ENCODE assay signal across 7 mouse cellular contexts in the genomic region with DNA sequence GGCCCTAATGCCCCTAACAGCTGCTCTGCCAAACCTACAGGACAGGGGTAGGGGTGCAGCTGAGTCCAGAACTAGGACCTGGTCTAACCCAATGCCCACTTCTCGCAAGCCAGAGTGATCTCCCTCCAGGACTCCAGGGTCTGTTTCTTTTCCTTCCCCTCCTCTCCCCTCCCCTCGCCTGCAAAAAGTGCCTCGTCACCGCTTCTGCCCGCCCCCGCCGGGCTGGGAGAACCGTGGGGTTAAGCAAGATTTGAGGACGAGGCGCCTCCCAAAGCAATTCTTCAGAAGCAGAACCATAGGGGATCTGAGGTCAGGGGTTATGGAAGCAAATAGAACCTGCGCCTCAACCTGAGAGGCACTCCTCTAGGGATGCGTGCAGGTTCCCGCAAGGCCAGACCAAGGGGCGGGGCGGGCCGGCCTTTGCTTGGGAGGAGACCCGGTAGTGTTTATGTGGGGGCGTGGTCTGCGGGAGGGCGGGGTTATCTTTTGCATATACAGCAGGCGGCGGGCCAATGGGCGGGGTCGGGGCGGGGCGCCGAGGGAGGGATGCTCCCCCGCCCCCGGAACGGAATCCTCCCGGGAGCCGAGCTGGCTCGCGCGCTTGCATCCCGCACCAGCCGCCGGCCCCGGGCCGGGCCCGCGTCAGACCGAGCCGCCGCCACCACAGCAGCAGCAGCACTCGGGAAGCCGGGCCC. TPM values are rescaled to one million over a fixed set of nuclear protein-coding genes. Genes with fewer than 3 reads are reported as not detected.
DNase-seq lines count a peak whose midpoint lies in the region; ATAC-seq lines count a peak whose summit lies in the region.

A gene (plus strand): TSS at position 229 of the 695 bp plus-strand sequence.

- under 1% methylated on average over 40 of the region's 47 CpGs for WGBS in intestine, embryonic 15.5 days
- WGBS in midbrain, embryonic 10.5 days: 1% methylated on average over 46 of the region's 47 CpGs

- H3K4me2 ChIP-seq in intestine, embryonic 15.5 days (replicated peaks): peak within 1 kb of the TSS; percentile 91

- intact Hi-C loops in gastrocnemius, postnatal 36 days (cut with DNase I): no loop called here
- intact Hi-C loops in left cerebral cortex, postnatal 25 days (cut with DNase I): loop anchor here (5.0 kb wide), 1 partner anchor 61 kb away; a partner anchor contains a TSS

- peak within 1 kb of the TSS; percentile 81 for H3K27ac ChIP-seq in intestine, embryonic 15.5 days
- H3K27ac ChIP-seq in midbrain, embryonic 10.5 days (replicated peaks): peak within 1 kb of the TSS; percentile 94

- peaks cover 4% of the 10 kb centered on the region; the same call in 1 of the 2 replicates for H3K36me3 ChIP-seq in intestine, embryonic 15.5 days
- H3K36me3 ChIP-seq in midbrain, embryonic 10.5 days: peaks cover 24% of the 10 kb centered on the region

- peak within 1 kb of the TSS; percentile 80 for H3K9ac ChIP-seq in intestine, embryonic 15.5 days

- H3K27me3 ChIP-seq in intestine, embryonic 15.5 days (replicated peaks): no peaks in the 10 kb centered on the region
- H3K27me3 ChIP-seq in midbrain, embryonic 10.5 days (ENCODE audit: low read depth, poor library complexity, severe bottlenecking): peaks cover 11% of the 10 kb centered on the region

- ATAC-seq in intestine, embryonic 15.5 days: peak; percentile 93

- H3K4me3 ChIP-seq in intestine, embryonic 15.5 days (replicated peaks): peak within 1 kb of the TSS; percentile 79
- peak within 1 kb of the TSS; percentile 92 for H3K4me3 ChIP-seq in midbrain, embryonic 10.5 days

- no peaks in the 10 kb centered on the region for H3K9me3 ChIP-seq in intestine, embryonic 15.5 days
- no peaks in the 10 kb centered on the region for H3K9me3 ChIP-seq in midbrain, embryonic 10.5 days (replicated peaks)

- H3K4me1 ChIP-seq in intestine, embryonic 15.5 days (replicated peaks): peaks cover 33% of the 10 kb centered on the region
- peaks cover 59% of the 10 kb centered on the region for H3K4me1 ChIP-seq in midbrain, embryonic 10.5 days

- DNase-seq in adrenal gland, adult 18-20 months (ENCODE audit: low spot score in 2 of 2): peak; percentile 88 to 91
- peak; percentile 97 for DNase-seq in embryo, embryonic 11 days
- peak; percentile 94 to 95 for DNase-seq in gastrocnemius, postnatal 36 days
- DNase-seq in left cerebral cortex, postnatal 25 days (ENCODE audit: low spot score in 2 of 2): peak; percentile 89 to 93
- DNase-seq in midbrain, embryonic 10.5 days (ENCODE audit: low spot score): peak; percentile 97
- peak; percentile 99 for DNase-seq in right cerebral cortex, postnatal 4 days

RNA-seq across cellular contexts. Expression of the gene that starts here (rescaled TPM):
- 1 to 10 TPM; 6.8 to 7.7 TPM for total RNA-seq in adrenal gland, adult 18-20 months (2021)
- 1 to 10 TPM; 4.4 TPM for total RNA-seq in gastrocnemius, postnatal 36 days (2021)
- 16.2 and 16.5 TPM in 2 replicates for polyA plus RNA-seq in intestine, embryonic 15.5 days (2015; fragmentation: Nextera tagmentation; extraction: Ambion mirVana)
- total RNA-seq in left cerebral cortex, postnatal 25 days (2021): 100 to 1,000 TPM; 119 to 130 TPM
- 21.0 and 25.7 TPM in 2 replicates for polyA plus RNA-seq in midbrain, embryonic 10.5 days (2016; fragmentation: Nextera tagmentation; extraction: Ambion mirVana)

Comparison
In these comparisons a context has a peak if more than half of its experiments do, and no peak if none do; other contexts are left out.
1. Peak in every context shown above with its lines: DNase-seq, ATAC-seq, H3K4me3 ChIP-seq and H3K27ac ChIP-seq.
2. RNA of the gene that starts here (total RNA-seq): 119 to 130 TPM in left cerebral cortex, postnatal 25 days; 6.8 to 7.7 TPM in adrenal gland, adult 18-20 months and 4.4 TPM in gastrocnemius, postnatal 36 days; every median in the first group is over 10 times any median in the second.